Mouse (Mus musculus): ENCODE measurements around the gene Gm9573.

The Gm9573 gene

GRCm38 (mm10) chr17:35626537-35626936, at the start of gene Gm9573:
Gm9573 (minus strand) TSS chr17:35626637.
- no peak for DNase-seq (ENCODE audit: low spot score in 2 of 2)

DNA sequence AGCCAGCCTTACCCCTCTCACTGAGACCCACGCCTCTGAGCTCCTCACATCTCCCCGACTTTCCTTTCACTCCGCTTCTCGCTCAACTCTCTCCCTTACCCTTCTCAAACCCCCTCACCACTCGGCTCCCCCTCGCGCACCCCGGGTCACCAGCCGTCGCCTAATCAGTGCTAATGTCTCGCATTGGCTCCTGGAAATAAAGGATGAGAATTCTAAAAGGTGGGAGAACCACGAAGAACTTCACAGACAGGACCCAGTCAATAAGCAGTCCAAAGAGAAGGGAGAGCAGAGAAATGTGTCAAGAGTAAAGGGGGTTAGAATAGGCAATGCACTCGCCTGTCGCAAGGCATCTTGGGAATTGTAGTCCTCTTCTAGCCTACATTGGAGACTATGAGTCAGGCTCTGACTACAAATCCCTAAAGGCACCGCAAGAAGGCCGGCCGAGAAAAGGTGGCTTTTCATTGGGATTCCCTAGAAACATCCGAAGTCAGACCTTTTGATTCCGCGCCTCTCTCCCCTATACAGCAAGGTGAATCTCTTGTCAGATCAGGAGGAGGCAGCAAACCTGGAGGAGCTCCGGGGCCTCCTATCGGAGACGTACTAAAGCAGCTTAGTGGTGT, 47.1 kb upstream of the Gm9573 start, which contains the start of gene Gtf2h4:
Gene Gtf2h4, minus strand, starts transcription at position 324 of the 620 bp plus-strand sequence.
- peak; percentile 70 to 89 for DNase-seq (ENCODE audit: low spot score in 2 of 2)

DNA sequence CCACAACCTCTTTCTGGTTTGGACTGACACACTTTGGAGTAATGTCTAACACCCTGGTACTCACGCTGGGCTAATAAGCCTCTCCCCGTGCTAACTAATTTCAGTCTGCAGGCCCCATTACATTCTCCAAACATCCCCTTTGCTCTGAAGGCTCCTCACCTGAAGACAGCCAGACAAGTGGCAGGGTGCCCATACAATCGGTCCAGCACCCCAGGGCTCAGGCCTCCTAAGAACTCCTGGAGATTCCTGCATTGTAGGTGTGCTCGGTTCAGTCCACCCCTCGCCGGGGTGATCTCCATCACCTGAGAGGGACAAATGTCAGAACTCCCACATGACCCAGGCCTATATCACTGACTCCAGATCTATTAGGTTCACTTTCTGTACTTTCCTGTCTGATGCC, 46.1 kb upstream of the Gm9573 start:
- no peak for DNase-seq (ENCODE audit: low spot score in 2 of 2)

DNA sequence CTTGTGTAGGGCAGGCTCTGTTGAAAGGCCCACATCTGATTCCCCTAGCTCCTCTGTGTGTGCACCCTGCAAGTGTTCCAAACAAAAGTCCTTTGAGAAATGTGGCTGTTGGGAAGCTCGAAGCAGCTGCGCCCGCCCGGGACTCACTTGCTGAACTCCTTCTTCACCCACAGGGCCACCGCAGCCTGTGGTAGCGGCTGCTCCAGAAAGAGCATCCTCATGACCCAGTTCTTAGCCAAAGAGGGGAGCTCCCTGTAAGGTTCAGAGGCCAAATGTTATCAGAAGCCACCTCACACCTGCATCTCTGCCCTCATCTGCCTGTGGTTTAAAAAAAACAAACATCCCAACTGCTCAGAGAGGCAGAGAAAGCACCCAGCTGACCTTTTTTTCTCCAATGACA, 45.4 kb upstream of the Gm9573 start:
- DNase-seq (ENCODE audit: low spot score in 2 of 2) = no peak

DNA sequence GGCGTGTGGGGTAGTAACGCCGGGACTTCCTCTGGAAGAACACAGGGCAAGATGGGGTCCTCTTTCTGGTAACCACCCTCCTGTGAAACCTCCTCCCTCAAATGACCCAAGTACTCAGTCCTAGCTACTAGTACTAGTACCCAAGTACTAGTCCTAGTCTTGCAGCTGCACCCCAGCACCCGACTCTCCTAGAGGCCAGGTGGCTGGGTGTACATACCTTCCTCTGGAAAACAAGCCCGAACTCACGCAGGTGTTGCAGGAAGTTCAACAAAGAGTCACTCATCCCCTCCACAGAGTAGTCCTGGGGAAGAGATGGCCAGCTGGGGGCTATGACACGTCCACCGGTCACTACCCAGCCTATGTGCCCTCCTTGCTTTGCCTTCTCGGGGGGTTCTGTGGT, 43.3 kb upstream of the Gm9573 start:
- DNase-seq (ENCODE audit: low spot score in 2 of 2) = no peak

DNA sequence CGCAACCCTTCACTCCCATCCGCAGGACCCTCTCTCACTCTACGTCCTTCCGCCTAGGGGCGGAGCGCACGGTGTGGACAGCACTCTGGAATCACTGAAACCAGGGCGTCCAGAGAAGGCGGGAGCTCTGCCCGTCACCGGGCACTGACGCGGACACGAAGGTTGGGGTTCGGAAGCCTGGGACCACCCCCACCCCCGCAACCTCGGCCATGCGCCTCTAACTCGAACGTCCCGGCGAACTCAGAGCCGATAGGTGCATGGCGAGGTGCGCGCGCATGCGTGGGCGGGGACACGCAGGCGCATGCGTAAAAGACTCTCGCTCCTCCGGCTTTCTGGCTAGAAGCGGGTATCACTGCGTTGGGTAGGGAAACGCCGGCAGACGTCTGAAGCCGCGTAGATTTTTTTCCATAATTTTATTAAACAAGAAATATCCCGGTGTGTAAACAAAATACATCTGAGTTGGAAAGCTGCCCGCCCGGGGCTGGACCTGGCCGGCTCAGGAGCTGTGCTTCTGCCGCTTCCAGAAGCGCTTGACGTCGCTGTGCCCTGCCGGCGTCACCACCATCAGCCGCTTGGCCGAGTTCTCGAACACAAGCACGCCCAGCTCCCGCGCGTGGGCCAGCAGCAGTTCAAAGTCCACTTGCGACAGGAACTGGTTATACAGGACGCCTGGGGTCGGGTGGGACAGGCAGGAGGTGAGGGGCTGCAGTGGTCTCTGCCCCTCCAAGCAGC, 41.1 kb upstream of the Gm9573 start, which contains the start of gene Vars2:
Gene Vars2, minus strand, starts transcription at position 259 of the 732 bp plus-strand sequence.
- peak; percentile 98 for DNase-seq (ENCODE audit: low spot score in 2 of 2)

DNA sequence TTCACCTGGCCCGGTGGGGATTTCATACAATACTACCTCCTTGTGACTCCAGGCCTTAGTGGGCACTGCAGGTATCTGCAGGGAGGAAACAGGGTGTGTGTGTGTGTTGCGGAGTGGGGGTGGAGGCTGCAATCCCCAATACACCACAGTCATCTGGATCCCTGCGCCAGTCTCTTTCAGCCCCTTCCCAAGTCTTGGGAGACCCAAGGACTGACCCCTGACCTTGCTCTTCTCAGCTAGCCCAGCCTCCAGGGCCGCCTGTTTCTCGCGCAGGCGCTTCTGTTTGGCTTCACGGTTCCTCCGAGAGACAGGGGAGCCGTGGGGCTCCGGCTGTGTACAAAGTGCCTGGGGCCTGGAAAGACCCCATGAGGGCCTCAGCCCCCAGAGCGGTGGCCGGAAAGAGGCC, 40.4 kb upstream of the Gm9573 start:
- peak in 1 of 2 experiments; percentile 46 for DNase-seq (ENCODE audit: low spot score in 2 of 2)

DNA sequence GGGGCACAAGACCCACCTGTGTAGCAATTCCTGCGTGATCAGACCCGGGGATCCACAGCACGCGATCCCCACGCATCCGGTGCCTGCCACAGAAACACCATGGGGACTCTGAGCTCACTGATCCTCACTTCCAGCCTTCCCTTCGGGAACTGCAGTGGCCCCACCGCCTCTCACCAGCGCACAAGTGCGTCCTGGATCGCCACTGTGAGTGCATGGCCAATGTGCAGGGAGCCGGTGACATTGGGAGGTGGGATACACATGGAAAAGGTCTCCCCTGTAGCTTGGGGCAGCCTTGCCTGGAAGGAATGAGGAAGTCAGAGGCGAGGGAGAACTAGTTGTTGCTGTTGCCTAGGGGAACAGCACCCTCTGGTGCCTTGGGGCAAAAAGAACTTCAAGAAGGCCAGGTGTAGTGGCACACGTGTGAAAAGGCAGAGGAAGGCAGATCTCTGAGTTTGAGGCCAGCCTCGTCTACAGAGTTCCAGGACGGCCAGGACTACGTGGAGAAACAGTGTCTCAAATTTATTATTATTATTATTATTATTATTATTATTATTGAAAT, 39.6 kb upstream of the Gm9573 start:
- DNase-seq (ENCODE audit: low spot score in 2 of 2) = peak in 1 of 2 experiments; percentile 36

DNA sequence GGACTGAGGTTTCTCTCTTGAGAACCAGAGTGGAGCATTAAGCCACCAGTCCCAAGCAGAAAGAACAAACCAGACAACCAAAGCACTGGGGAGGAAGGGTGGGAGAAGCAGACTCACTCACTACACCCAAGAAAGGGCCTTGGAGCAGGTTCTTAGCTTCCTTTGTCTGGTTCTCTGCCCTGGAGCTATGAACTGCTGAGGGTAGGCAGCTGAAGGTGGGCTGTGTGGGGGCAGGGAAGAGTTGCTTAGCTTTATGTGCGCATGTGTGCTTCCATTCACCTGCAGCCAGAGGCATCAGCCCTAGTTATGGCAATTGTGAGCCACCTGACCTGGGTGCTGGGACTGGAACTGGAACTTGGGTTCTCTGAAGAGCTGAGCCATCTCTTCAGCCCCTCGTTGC, 26.6 kb upstream of the Gm9573 start:
- DNase-seq (ENCODE audit: low spot score in 2 of 2) = no peak

DNA sequence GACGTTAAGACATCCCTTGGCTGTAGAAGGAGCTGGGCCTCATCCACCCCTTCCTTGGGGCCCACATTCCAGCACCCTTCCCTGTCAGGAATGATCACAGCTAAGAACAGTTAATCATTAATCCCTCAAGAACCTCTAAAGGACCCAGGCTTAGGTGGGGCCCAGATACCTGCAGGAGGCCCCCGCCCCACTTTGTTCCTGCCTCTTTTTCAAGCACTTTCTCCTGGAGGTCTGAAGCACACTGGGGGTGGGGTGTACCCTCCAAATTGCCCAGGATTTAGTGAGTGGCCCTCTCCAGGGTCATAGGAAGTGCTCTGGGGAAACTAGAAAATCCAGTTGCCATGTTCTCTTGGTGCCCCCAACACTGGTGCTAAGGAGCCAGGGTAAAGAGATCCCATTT, 23.0 kb upstream of the Gm9573 start:
- DNase-seq (ENCODE audit: low spot score in 2 of 2) = no peak

DNA sequence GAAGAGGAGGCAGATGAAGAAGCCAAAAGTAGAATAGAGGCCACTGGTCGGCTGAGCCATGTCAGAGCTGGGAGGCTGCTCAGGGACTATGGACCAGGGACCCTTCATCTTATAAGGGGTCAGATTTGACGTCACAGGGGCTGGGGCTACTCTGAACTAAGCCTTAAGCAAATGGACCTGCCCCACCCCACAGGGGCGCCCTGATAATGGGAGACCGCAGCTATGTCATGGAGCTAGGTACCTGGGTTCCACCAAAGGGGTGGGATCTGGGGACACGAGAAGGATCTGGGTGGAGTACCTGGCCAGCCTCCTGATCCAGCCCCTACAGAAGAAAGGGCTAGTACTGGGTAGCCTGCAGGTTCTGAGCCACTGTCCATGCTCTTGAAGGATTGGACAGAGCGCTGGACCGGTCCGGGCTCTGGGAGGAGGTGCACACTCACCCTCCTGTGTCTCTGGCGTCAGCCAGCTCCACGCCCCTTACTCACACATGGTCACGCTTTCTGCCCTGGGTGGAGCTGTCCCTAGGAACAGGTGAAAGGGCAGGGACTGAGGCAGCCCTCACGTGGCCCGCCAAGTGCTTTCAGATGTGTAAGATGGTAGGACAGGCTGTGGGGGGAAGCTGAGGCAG, 17.3 kb upstream of the Gm9573 start, which contains the start of gene Mucl3:
Gene Mucl3, minus strand, starts transcription at position 87 of the 628 bp plus-strand sequence.
- no peak for DNase-seq (ENCODE audit: low spot score in 2 of 2)

DNA sequence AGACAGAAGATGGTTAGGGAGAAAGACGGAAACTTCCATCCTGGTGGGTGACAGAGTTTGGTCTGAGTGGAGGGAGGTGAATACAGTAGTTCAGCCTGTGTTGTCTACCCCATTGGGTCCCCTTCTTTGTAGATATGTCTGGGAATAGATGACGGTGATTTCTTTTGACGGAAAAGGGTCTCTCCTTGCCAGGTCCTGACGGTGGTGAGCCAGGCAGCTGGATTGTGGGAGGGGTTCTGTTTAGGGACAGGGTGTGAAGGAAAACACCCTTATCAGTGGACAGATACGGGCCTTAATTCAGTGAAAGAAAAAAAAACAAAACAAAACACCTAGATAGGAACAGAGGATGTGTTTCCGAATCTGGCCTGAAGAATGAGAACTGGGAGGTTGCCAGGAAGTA, 12.9 kb upstream of the Gm9573 start:
- DNase-seq (ENCODE audit: low spot score in 2 of 2) = no peak

GRCm38 (mm10) chr17:35638475-35639190, 12.2 kb upstream of the Gm9573 start:
- DNase-seq (ENCODE audit: low spot score in 2 of 2) = peak in 1 of 2 experiments; percentile 28

DNA sequence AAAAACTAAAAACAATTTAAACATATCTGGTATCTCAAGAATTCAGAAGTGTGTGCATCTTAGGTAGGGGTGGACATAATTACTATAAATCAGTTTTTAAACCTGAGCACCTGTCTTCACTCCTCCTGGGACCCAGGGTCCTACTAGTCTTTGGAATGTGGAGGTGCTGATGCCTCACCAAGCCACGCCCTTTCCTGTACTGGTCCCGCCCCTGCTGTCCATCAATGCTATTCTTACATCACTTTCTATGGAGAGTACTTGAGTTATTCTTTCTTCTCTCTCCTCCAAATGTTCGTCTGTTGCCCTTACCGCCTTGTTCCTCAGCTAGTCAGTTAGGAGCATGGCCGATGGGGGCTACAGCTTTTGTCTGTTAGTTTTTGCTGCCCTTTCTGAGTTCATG, 9.9 kb upstream of the Gm9573 start:
- peak in 1 of 2 experiments; percentile 48 for DNase-seq (ENCODE audit: low spot score in 2 of 2)

DNA sequence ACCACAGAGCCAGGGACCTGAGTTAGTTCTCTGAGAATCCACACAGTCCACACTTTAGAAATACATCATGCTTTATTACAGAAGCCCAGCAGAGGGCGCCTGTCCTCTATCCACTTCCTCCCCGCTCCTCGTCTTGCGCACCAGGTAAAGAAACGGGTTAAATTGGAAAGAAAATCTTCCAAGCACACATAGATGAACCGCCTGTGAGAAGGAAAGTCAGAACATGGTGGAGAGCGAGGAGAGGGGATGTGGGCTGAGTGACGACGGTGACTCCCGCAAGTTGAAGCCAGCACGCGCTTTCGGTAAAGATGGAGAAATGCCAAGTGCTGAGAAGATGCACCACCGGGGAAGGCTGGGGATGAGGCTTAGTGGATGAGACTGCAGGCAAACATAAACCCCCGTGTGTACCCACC, 9.3 kb upstream of the Gm9573 start:
- peak; percentile 24 to 73 for DNase-seq (ENCODE audit: low spot score in 2 of 2)

GRCm38 (mm10) chr17:35635202-35635601, 8.8 kb upstream of the Gm9573 start:
- no peak for DNase-seq (ENCODE audit: low spot score in 2 of 2)

DNA sequence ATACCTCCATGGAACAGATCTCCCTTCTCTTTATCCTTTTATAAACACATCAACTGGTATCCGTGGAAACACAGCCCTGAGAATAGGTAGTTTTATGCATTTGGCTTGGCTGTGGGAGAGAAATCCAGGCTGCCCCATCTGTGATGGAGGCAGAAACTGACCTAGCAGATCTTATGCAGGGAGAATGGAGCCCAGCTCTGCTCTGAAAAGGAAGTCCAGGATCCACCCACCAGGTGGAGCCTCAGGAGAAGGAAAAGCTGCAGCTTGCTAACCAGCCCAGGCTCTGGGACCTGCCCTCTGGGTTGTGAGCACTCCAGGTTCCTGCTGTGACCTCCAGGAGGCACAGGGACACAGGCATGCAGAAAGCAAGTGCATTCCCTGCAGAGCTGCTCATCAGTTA, 7.6 kb upstream of the Gm9573 start:
- no peak for DNase-seq (ENCODE audit: low spot score in 2 of 2)

DNA sequence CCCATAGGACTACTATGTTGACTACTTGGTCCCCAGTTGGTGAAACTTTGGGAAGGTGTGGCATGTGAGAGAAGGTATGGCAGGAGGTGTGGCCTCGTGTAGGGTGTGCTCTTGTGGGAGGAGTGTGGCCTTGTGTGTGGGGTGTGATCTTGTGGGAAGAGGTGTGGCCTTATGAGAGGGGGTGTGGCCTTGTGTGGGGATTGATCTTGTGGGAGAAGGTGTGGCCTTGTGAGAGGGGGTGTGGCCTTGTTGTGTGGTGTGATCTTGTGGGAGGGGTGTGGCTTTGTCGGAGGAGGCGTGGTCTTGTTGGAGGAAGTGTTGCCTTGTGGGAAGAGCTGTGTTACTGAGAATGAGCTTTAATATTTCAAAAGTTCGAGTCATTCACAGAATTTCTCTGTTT, 9.3 kb downstream of the Gm9573 start:
- DNase-seq (ENCODE audit: low spot score in 2 of 2) = no peak

DNA sequence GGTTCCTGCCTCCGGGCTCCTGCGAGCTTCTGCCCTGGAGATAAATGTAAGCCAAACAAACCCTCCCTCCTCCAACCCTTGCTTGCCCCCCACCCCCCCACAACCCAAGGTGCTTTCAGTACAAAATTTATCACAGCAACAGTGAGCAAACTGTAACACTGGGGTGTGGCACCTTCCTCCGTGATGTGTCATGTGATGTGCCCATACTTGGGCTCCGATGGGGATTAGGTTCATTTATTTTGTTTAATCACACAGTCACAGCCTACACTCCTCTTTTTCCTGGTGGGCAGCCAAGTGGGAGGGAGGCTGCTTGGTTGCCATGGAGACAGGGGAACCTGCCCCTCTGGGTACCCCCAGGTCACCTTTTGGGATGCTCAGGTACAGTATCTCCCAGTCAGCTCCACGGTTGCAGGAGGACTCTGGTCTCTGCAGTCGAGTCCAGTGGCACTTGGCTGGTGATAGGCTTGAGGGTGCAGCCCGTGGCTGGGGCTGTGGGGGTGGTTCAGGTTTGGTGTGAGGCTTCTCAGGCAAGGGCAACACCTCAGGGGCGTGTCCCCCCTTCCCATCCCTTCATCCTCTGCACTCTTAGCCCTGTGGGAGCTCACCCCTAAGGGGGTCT, 24.6 kb downstream of the Gm9573 start:
- DNase-seq (ENCODE audit: low spot score in 2 of 2) = no peak

GRCm38 (mm10) chr17:35601249-35601648, 25.2 kb downstream of the Gm9573 start, which contains the start of gene Sfta2:
Sfta2 (plus strand) TSS chr17:35601549.
- no peak for DNase-seq (ENCODE audit: low spot score in 2 of 2)

DNA sequence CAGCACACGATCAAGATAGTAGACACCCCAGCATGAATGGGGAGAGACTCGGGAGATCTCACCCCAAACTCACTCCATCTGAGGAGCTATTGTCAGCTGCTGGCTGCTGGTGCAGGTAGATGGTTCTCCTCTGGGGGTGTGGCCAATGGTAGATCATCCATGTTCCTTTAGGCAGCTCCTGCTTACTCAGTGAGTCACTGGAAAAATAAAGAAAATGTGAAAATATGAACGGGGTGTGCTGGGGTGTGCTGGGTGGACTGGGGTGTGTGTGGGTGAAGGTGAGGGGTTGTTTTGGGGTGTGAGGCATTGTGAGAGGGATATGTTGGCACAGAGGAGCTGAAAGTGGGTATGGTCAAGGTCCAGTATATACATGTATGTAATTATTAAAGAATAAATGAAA, 29.0 kb downstream of the Gm9573 start:
- no peak for DNase-seq (ENCODE audit: low spot score in 2 of 2)

Data from spleen, postnatal 10 days (tissue).